In genomic region chr11:117612885-117613284, GRCm38 (mm10) we compare ENCODE assay signal across 22 mouse cellular contexts.
"Had no signal": no experiment of that assay in that cellular context is flagged by ENCODE, and none has a peak within 500 bp of the region (broad histone marks: within the 10 kb centered on the region; RNA-seq: fewer than 3 reads in every experiment).

No protein-coding gene starts in this region.

- H3K27ac ChIP-seq: lung, embryonic 15.5 days; macrophage; midbrain, embryonic 13.5 days; midbrain, embryonic 15.5 days; neural tube, embryonic 13.5 days; neural tube, embryonic 15.5 days had no signal

- DNase-seq: liver, postnatal 0 days; lung, adult 2 months; lung, postnatal 14 days; lung, postnatal 36 days; retina, postnatal 1 day; right cerebral cortex, adult 18-20 months; right cerebral cortex, postnatal 25 days; right cerebral cortex, postnatal 4 days; spleen, adult 18-20 months; thymus, adult 18-20 months; thymus, postnatal 14 days; thymus, postnatal 36 days had no signal

- H3K4me3 ChIP-seq: lung, embryonic 15.5 days; megakaryocyte, embryonic 14.5 days; midbrain, embryonic 13.5 days; midbrain, embryonic 15.5 days; myocyte; neural tube, embryonic 13.5 days; neural tube, embryonic 15.5 days had no signal

- H3K27me3 ChIP-seq: midbrain, embryonic 15.5 days had no signal

- H3K9me3 ChIP-seq: lung, embryonic 15.5 days; megakaryocyte, embryonic 14.5 days; midbrain, embryonic 13.5 days; midbrain, embryonic 15.5 days; neural tube, embryonic 13.5 days; neural tube, embryonic 15.5 days had no signal

- H3K36me3 ChIP-seq: lung, embryonic 15.5 days; midbrain, embryonic 13.5 days; midbrain, embryonic 15.5 days; neural tube, embryonic 13.5 days; neural tube, embryonic 15.5 days had no signal

- H3K4me2 ChIP-seq: lung, embryonic 15.5 days; midbrain, embryonic 11.5 days; midbrain, embryonic 13.5 days; midbrain, embryonic 15.5 days; neural tube, embryonic 13.5 days; neural tube, embryonic 15.5 days had no signal

- H3K9ac ChIP-seq: liver, postnatal 0 days; lung, embryonic 15.5 days; midbrain, embryonic 13.5 days; midbrain, embryonic 15.5 days; neural tube, embryonic 13.5 days; neural tube, embryonic 15.5 days had no signal

- ATAC-seq: liver, postnatal 0 days; lung, postnatal 0 days; midbrain, embryonic 13.5 days; midbrain, embryonic 15.5 days had no signal
